Mouse (Mus musculus) hindbrain, embryonic 15.5 days (tissue): ENCODE measurements at regions not wholly inside any gene's neighbourhood (a gene's known extent, or its start where the extent isn't known, plus 50 kb on each side); places are given as distances from the start of the nearest gene placed in this dataset.

ENCODE experiments used
- ATAC-seq: fragments of 200-750 bp; cut with Nextera tagmentation; 2 replicates; pipeline ENCODE4 v1.8.0; 2017; ENCODE audit warnings: low read depth, moderate number of reproducible peaks, moderate TSS enrichment; ENCODE audit not compliant: low FRiP score
- H3K27ac ChIP-seq: fragments of 300-500 bp; sonication (generic); replicated peaks from 2 replicates; pipeline ENCODE4 v1.5.1; 2015; ENCODE audit warnings: mild to moderate bottlenecking, inconsistent platforms
- H3K27me3 ChIP-seq: fragments of 300-500 bp; sonication (generic); 2 replicates; pipeline ENCODE4 v1.6.1; 2015; ENCODE audit warnings: control low read depth, inconsistent platforms
- H3K36me3 ChIP-seq: fragments of 300-500 bp; sonication (generic); 2 replicates; pipeline ENCODE4 v1.6.1; 2015; ENCODE audit warnings: control low read depth, inconsistent platforms
- H3K4me1 ChIP-seq: fragments of 300-500 bp; sonication (generic); replicated peaks from 2 replicates; pipeline ENCODE4 v1.6.1; 2015; ENCODE audit warnings: control low read depth, inconsistent platforms
- H3K4me2 ChIP-seq: fragments of 300-500 bp; sonication (generic); 2 replicates; pipeline ENCODE4 v1.6.1; 2015; ENCODE audit warnings: moderate library complexity, mild to moderate bottlenecking, inconsistent platforms
- H3K4me3 ChIP-seq: fragments of 300-500 bp; sonication (generic); 2 replicates; pipeline ENCODE4 v1.5.1; 2015; ENCODE audit warnings: mild to moderate bottlenecking, inconsistent platforms
- H3K9ac ChIP-seq: fragments of 300-500 bp; sonication (generic); 2 replicates; pipeline ENCODE4 v1.6.1; 2015; ENCODE audit warnings: inconsistent platforms
- H3K9me3 ChIP-seq: fragments of 300-500 bp; sonication (generic); 2 replicates; pipeline ENCODE4 v1.6.1; 2016; ENCODE audit warnings: control low read depth, inconsistent platforms
- WGBS: fragments of 180-500 bp; shearing (Covaris S2); methylation state at CpG from one replicate; pipeline ENCODE4 v1.1.7; 2015; 5-methylcytosine and 5-hydroxymethylcytosine counted together

DNA sequence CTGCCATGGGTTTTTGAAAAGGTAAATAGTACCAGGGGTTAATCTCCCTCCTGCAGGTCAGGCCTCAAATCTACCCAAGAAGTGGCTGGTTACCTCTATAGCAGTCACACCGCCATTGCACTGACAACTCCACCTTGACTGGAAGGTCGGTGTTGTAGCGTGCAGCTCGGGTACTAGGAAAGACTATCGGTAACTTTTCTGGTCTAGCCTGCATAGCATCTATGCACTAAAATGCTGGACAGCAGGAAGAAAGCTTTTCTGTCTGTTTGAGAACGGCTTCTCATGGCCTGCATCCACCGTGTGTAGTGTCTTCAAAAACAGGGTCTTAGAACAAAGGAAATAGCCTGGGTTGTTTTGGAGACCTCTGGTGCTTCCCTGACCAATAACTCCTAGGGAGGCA, 88.8 kb downstream of the Bms1 start:
- 97% methylated on average over 7 of the region's 7 CpGs for WGBS
- Histone ChIP-seq H3K36me3 (no peaks in the 10 kb centered on the region), H3K4me3 (no peak overlapping the region), H3K9ac (no peak overlapping the region), H3K4me1 (peaks cover 3% of the 10 kb centered on the region; the same call in 1 of the 2 replicates), H3K9me3 (no peaks in the 10 kb centered on the region), H3K4me2 (no peak overlapping the region), H3K27ac (no peak overlapping the region), H3K27me3 (no peaks in the 10 kb centered on the region)
- ATAC-seq, result no peak

DNA sequence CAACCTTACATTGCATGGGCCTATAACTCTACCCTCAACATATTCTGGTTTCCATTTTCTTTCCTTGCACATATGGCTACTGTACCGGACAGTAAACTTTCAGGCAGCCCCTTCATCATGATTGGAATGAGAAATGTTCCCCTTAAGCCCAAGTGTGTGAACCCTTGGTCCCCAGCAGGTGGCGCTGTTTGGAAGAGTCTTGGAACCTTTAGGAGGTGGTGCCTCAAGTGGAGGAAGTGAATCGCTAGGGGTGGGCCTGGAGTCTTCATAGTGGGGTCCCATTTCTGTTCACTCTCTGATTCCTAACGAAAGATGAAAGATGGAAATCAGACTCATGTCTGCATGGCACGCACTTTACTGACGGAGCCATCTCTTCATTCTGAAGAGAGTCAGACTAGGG, 91.8 kb downstream of the Bms1 start:
- no peak overlapping the region for H3K27ac ChIP-seq
- no peak overlapping the region for H3K4me3 ChIP-seq
- no peaks in the 10 kb centered on the region for H3K27me3 ChIP-seq
- H3K9ac ChIP-seq, result no peak overlapping the region
- WGBS, result 76% methylated on average over 6 of the region's 6 CpGs
- H3K4me2 ChIP-seq, result no peak overlapping the region
- H3K36me3 ChIP-seq, result no peaks in the 10 kb centered on the region
- H3K9me3 ChIP-seq, result no peaks in the 10 kb centered on the region
- no peak for ATAC-seq
- H3K4me1 ChIP-seq, result no peaks in the 10 kb centered on the region

DNA sequence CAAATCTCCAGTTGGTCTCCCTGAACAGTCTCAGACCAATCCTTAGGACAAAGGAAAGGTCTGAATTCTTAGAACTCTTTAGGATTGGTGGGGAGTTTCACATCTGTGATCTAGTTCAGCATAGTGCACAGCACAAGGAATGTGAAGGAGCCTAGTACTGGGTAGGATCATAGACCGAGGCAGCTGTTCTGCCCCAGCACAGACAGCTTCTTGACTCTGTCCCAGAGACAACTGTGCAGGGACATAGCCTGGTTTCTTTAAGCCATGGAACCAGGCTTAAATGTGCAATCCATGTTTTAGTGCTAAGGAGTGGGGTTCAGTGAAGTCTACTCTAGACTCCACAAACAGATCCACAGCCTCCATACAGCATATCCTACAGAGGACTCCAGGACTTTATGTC, 93.6 kb downstream of the Bms1 start:
- no peak for ATAC-seq

DNA sequence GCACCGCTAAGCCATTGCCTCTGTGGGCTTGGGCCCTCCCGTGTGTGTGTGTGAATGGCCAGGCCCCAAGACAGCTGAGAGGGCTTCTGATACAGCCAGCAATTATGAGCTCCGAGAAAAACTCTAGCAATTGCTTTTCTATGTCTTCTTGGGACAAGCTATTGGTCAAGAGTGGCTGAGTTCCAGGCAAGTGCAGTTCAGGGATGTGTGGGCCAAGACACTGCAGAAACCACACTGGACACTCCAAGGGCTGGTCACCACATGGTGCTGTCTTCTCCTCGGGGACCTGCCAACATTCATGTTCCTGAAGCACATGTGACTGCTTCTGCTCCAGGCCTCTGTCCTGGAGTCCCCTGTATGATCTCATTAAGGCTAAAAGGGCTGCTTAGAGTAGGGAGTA, 94.7 kb downstream of the Bms1 start:
- WGBS, result 85% methylated on average over 4 of the region's 4 CpGs
- Histone ChIP-seq H3K27me3 (no peaks in the 10 kb centered on the region), H3K27ac (no peak overlapping the region), H3K4me2 (no peak overlapping the region), H3K4me3 (no peak overlapping the region), H3K4me1 (no peaks in the 10 kb centered on the region), H3K36me3 (no peaks in the 10 kb centered on the region), H3K9ac (no peak overlapping the region), H3K9me3 (no peaks in the 10 kb centered on the region)
- ATAC-seq, result no peak

More for the DNA sequence above, 93.6 kb downstream of the Bms1 start:
- Histone ChIP-seq H3K9ac (no peak overlapping the region), H3K27ac (no peak overlapping the region), H3K4me3 (no peak overlapping the region), H3K4me2 (no peak overlapping the region), H3K9me3 (no peaks in the 10 kb centered on the region), H3K4me1 (no peaks in the 10 kb centered on the region), H3K27me3 (no peaks in the 10 kb centered on the region), H3K36me3 (no peaks in the 10 kb centered on the region)
- 96% methylated on average over 1 of the region's 1 CpGs for WGBS

- ATAC-seq, result no peak
- Histone ChIP-seq H3K4me3 (no peak overlapping the region), H3K27ac (no peak overlapping the region), H3K4me2 (no peak overlapping the region), H3K4me1 (no peaks in the 10 kb centered on the region), H3K36me3 (no peaks in the 10 kb centered on the region), H3K27me3 (no peaks in the 10 kb centered on the region), H3K9ac (no peak overlapping the region), H3K9me3 (no peaks in the 10 kb centered on the region)
- 68% methylated on average over 6 of the region's 6 CpGs for whole genome bisulfite sequencing
These were observed 96.2 kb downstream of the Bms1 start for GRCm38 (mm10) chr6:118323052-118323451.

DNA sequence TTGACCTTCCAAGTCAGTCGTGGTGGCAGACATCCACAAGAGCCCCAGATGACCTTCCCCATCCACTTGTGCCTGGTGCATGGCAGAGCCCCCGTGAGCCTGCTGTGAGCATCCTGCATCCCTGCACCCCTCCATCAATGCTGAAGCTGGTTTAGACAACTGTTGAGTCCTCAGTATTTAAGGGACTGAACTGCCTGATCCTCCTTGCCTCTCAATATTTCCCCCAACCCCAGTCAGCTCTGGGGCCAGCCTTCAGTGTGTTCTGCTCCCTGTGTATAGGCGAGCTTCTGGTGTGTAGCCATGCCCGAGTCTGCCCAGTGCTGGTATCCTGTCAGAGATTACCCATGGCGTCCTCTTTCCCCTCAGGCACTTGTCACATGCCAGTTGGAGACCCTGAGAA, 96.6 kb downstream of the Bms1 start:
- Histone ChIP-seq H3K27me3 (no peaks in the 10 kb centered on the region), H3K4me1 (no peaks in the 10 kb centered on the region), H3K4me2 (no peak overlapping the region), H3K36me3 (no peaks in the 10 kb centered on the region), H3K27ac (no peak overlapping the region), H3K9me3 (no peaks in the 10 kb centered on the region), H3K4me3 (no peak overlapping the region), H3K9ac (no peak overlapping the region)
- 79% methylated on average over 5 of the region's 5 CpGs for WGBS
- ATAC-seq, result no peak

DNA sequence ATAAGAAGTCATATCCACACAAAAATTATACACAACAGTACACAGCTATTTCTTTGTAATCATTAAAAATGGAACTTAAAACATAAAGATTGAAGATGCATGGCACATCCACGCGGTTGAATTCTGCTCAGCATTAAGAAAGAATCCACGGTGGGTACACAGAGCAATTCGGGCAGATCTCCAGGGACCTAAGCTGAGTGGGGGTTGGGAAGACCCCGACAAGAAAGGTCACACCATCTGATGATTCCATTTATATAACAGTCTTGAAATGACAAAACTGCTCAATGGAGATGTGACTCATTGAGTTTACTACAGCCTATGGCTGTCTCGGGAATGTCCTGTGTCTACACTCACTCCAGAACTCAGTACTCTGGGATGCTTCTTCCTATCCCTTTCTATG, 97.2 kb downstream of the Bms1 start:
- Histone ChIP-seq H3K4me2 (no peak overlapping the region), H3K9ac (no peak overlapping the region), H3K4me3 (no peak overlapping the region), H3K4me1 (no peaks in the 10 kb centered on the region), H3K27me3 (no peaks in the 10 kb centered on the region), H3K27ac (no peak overlapping the region), H3K9me3 (no peaks in the 10 kb centered on the region), H3K36me3 (no peaks in the 10 kb centered on the region)
- ATAC-seq, result no peak
- WGBS, result 79% methylated on average over 6 of the region's 6 CpGs

DNA sequence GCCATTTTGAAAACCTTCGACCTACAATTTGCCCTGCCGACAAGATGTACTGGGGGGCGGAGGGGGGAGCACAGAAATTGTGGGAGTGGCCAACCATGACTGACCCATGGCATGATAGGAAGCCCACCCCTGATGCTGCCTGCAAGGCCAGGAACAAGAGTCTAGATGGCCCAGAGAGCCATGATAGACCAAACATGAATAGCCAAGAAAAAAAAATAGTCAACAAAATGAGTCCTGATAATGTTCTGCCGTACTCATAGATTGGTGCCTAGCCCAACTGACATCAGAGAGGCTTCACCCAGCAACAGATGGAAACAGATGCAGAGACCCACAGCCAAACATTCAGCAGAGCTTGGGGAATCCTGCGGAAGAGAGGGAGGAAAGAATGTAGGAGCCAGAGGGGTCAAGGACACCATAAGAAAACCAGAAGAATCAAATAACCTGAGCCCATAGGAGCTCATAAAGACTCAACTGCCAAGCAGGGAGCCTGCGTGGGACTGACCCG, 99.2 kb downstream of the Bms1 start:
- H3K4me3 ChIP-seq, result no peak overlapping the region
- H3K9ac ChIP-seq, result no peak overlapping the region
- no peak overlapping the region for H3K4me2 ChIP-seq
- peaks cover 4% of the 10 kb centered on the region for H3K4me1 ChIP-seq
- H3K36me3 ChIP-seq, result no peaks in the 10 kb centered on the region
- H3K9me3 ChIP-seq, result no peaks in the 10 kb centered on the region
- WGBS, result 91% methylated on average over 7 of the region's 7 CpGs
- H3K27me3 ChIP-seq, result no peaks in the 10 kb centered on the region
- ATAC-seq, result no peak
- H3K27ac ChIP-seq, result no peak overlapping the region

DNA sequence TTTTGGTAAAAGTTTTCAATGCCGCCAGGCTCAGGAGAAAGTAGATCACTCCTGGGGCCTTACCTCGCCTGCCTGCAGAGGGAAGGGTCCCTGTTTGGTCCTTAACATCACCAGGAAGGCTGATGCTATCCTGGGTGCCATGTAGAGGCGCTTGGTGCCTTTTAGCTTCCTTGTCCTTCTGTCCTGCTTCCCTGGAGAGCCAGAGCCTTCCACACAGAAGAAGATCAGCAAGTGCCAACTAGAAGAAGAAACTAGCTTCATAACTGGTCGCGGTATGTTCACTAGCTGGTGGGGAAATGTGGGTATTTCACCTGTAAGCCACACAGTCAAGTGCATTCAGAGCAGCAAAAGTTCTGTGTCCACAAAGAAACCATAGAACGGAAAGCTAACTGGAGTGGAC, 103.4 kb downstream of the Bms1 start:
- H3K27me3 ChIP-seq, result no peaks in the 10 kb centered on the region
- H3K4me2 ChIP-seq, result no peak overlapping the region
- ATAC-seq, result no peak
- no peaks in the 10 kb centered on the region for H3K9me3 ChIP-seq
- no peaks in the 10 kb centered on the region for H3K36me3 ChIP-seq
- 92% methylated on average over 6 of the region's 6 CpGs for WGBS
- H3K4me1 ChIP-seq, result peaks cover 4% of the 10 kb centered on the region
- no peak overlapping the region for H3K27ac ChIP-seq
- H3K9ac ChIP-seq, result no peak overlapping the region
- no peak overlapping the region for H3K4me3 ChIP-seq

GRCm38 (mm10) chr6:118314941-118315687, 104.2 kb downstream of the Bms1 start:
- Histone ChIP-seq H3K4me1 (peaks cover 4% of the 10 kb centered on the region), H3K4me2 (no peak overlapping the region), H3K9ac (no peak overlapping the region), H3K9me3 (no peaks in the 10 kb centered on the region), H3K36me3 (no peaks in the 10 kb centered on the region), H3K27ac (no peak overlapping the region), H3K4me3 (no peak overlapping the region), H3K27me3 (no peaks in the 10 kb centered on the region)
- 0 out of 2 replicates have a peak, but pooled peaks have one; percentile 30 for ATAC-seq
- WGBS, result 34% methylated on average over 13 of the region's 13 CpGs

- Histone ChIP-seq H3K9ac (no peak overlapping the region), H3K27ac (no peak overlapping the region), H3K9me3 (no peaks in the 10 kb centered on the region), H3K4me3 (no peak overlapping the region), H3K4me2 (no peak overlapping the region), H3K27me3 (no peaks in the 10 kb centered on the region), H3K4me1 (peaks cover 7% of the 10 kb centered on the region), H3K36me3 (no peaks in the 10 kb centered on the region)
- WGBS, result 77% methylated on average over 9 of the region's 9 CpGs
- no peak for ATAC-seq
These were observed 108.2 kb downstream of the Bms1 start for GRCm38 (mm10) chr6:118311081-118311480.

GRCm38 (mm10) chr6:118309923-118310322, 109.4 kb downstream of the Bms1 start:
- no peaks in the 10 kb centered on the region for H3K9me3 ChIP-seq
- H3K9ac ChIP-seq, result no peak overlapping the region
- H3K27me3 ChIP-seq, result no peaks in the 10 kb centered on the region
- no peaks in the 10 kb centered on the region for H3K36me3 ChIP-seq
- H3K4me2 ChIP-seq, result no peak overlapping the region
- peaks cover 3% of the 10 kb centered on the region; the same call in 1 of the 2 replicates for H3K4me1 ChIP-seq
- H3K27ac ChIP-seq, result no peak overlapping the region
- WGBS, result 78% methylated on average over 2 of the region's 2 CpGs
- H3K4me3 ChIP-seq, result no peak overlapping the region
- no peak for ATAC-seq

DNA sequence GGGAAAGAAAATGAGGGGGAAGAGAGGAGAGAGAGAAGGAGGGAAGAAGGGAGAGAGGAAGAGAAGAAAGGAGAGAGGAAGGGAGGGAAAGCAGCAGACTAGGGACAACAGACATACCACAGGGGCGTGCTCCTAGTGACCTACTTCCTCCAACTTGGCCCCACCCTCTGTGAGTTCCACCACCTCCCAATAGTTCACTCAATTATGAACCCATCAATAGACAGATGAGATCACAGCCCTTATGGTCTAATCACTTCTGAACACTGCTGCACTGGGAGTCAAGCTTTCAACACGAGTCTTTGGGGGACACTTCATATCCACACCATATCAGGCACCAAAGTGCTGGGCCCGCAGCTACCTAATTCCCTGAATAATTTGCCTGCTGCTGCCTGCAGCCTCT, 110.7 kb downstream of the Bms1 start:
- H3K4me2 ChIP-seq, result no peak overlapping the region
- no peak overlapping the region for H3K4me3 ChIP-seq
- no peak overlapping the region for H3K9ac ChIP-seq
- H3K36me3 ChIP-seq, result no peaks in the 10 kb centered on the region
- WGBS, result 68% methylated on average over 3 of the region's 3 CpGs
- no peak overlapping the region for H3K27ac ChIP-seq
- H3K9me3 ChIP-seq, result no peaks in the 10 kb centered on the region
- 0 out of 2 replicates have a peak, but pooled peaks cover 3% of the 10 kb centered on the region for H3K4me1 ChIP-seq
- H3K27me3 ChIP-seq, result no peaks in the 10 kb centered on the region
- ATAC-seq, result no peak
